Mouse (Mus musculus): ENCODE results near the gene Olfr394. TPM values are rescaled to one million over a fixed set of nuclear protein-coding genes. Genes with fewer than 3 reads are reported as not detected.

The Olfr394 gene
- polyA plus RNA-seq (2017; shearing (Covaris generic)) = not detected

GRCm38 (mm10) chr11:73890671-73891070 is at the start of gene Olfr394:
Gene Olfr394, minus strand, starts transcription at chr11:73890771.

DNA sequence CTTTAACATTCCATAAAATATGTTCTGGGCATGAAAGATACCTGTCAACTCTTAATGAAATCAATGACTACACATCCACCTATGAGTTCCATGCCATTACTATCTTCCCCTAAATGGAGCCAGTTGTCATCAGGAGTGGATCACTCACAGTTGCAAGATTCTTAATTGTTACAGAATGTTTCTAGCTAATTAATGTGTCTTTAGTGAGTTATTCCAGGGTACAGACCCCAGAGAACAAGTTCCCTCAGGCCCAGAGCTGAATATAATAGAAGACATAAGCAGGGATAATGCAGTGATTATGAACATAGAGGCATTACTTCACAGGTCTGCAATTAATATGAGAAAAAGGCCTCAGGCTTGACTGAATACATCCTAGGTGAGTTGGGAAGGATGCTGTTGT is 45.8 kb upstream of the Olfr394 start, which contains the start of gene Olfr23:
TSS of gene Olfr23 (plus strand) at position 301 of the 400 bp plus-strand sequence.

GRCm38 (mm10) chr11:73909199-73909598 is 18.6 kb upstream of the Olfr394 start, which contains the start of gene Olfr395:
Gene Olfr395, minus strand, starts transcription at chr11:73909299.

GRCm38 (mm10) chr11:73851354-73851753 is 39.2 kb downstream of the Olfr394 start, which contains the start of gene Olfr393:
Gene Olfr393, minus strand, starts transcription at chr11:73851454.

Other genes starting within 250 kb of the Olfr394 start
- gene Zfp735, start 202.0 kb downstream of the Olfr394 start, polyA plus RNA-seq (2017; shearing (Covaris generic)) = not detected
- gene Olfr389, start 110.1 kb downstream of the Olfr394 start, polyA plus RNA-seq (2017; shearing (Covaris generic)) = not detected
- gene Olfr390, start 107.8 kb downstream of the Olfr394 start, polyA plus RNA-seq (2017; shearing (Covaris generic)) = not detected
- not detected for gene Olfr391-ps, start 87.7 kb downstream of the Olfr394 start, polyA plus RNA-seq (2017; shearing (Covaris generic))
- 0.11 TPM for gene Olfr392, start 73.7 kb downstream of the Olfr394 start, polyA plus RNA-seq (2017; shearing (Covaris generic))
- 0.11 TPM for gene Olfr393, start 39.3 kb downstream of the Olfr394 start, polyA plus RNA-seq (2017; shearing (Covaris generic))
- gene Olfr395, start 18.5 kb upstream of the Olfr394 start, polyA plus RNA-seq (2017; shearing (Covaris generic)) = not detected
- gene Olfr23, start 45.9 kb upstream of the Olfr394 start, polyA plus RNA-seq (2017; shearing (Covaris generic)) = not detected
- not detected for gene Olfr397, start 70.0 kb upstream of the Olfr394 start, polyA plus RNA-seq (2017; shearing (Covaris generic))
- 0.49 TPM for gene Olfr398, start 99.6 kb upstream of the Olfr394 start, polyA plus RNA-seq (2017; shearing (Covaris generic))
- not detected for gene Olfr139, start 165.8 kb upstream of the Olfr394 start, polyA plus RNA-seq (2017; shearing (Covaris generic))
- gene Olfr399, start 165.8 kb upstream of the Olfr394 start, polyA plus RNA-seq (2017; shearing (Covaris generic)) = not detected
- not detected for gene Zfp616, start 179.2 kb upstream of the Olfr394 start, polyA plus RNA-seq (2017; shearing (Covaris generic))
- not detected for gene Olfr401, start 222.9 kb upstream of the Olfr394 start, polyA plus RNA-seq (2017; shearing (Covaris generic))

Data from naive thymus-derived CD4-positive, alpha-beta T cell, adult 5 months (primary cell).